Comparison of ENCODE assay signal across 17 mouse cellular contexts in genomic region chr1:78448091-78448490, GRCm38 (mm10). TPM values are rescaled to one million over a fixed set of nuclear protein-coding genes. Genes with fewer than 3 reads are reported as not detected.
A peak's percentile ranks its signal among the peaks of the same experiment; 100 is the strongest.
DNase-seq lines count a peak whose midpoint lies in the region; ATAC-seq and TF ChIP-seq lines count a peak whose summit lies in the region.
"Had no signal": no experiment of that assay in that cellular context is flagged by ENCODE, and none has a peak within 500 bp of the region (broad histone marks: within the 10 kb centered on the region; RNA-seq: fewer than 3 reads in every experiment).

No protein-coding gene starts in this region.

- H3K27me3 ChIP-seq in limb, embryonic 14.5 days (ENCODE audit: control insufficient read depth, insufficient read depth, low read length), result no peaks in the 10 kb centered on the region
- H3K27me3 ChIP-seq in limb, embryonic 10.5 days (ENCODE audit: low read depth, poor library complexity, severe bottlenecking), result no peaks in the 10 kb centered on the region
- H3K27me3 ChIP-seq in stomach, embryonic 14.5 days (ENCODE audit: control insufficient read depth, insufficient read depth, low read length), result no peaks in the 10 kb centered on the region
- H3K27me3 ChIP-seq: heart, embryonic 15.5 days; hindbrain, embryonic 15.5 days; kidney, embryonic 15.5 days; liver, embryonic 15.5 days had no signal

- no peaks in the 10 kb centered on the region for H3K4me1 ChIP-seq in limb, embryonic 14.5 days (ENCODE audit: control insufficient read depth, insufficient read depth, low read length)
- peaks cover 8% of the 10 kb centered on the region for H3K4me1 ChIP-seq in limb, embryonic 10.5 days
- H3K4me1 ChIP-seq in stomach, embryonic 14.5 days (ENCODE audit: control insufficient read depth, insufficient read depth, low read length), result no peaks in the 10 kb centered on the region
- H3K4me1 ChIP-seq: heart, embryonic 15.5 days; hindbrain, embryonic 15.5 days; liver, embryonic 15.5 days had no signal

- peaks cover 66% of the 10 kb centered on the region for H3K36me3 ChIP-seq in limb, embryonic 14.5 days (ENCODE audit: control insufficient read depth, insufficient read depth, low read length)
- peaks cover 71% of the 10 kb centered on the region for H3K36me3 ChIP-seq in limb, embryonic 10.5 days
- peaks cover 33% of the 10 kb centered on the region for H3K36me3 ChIP-seq in stomach, embryonic 14.5 days (ENCODE audit: control insufficient read depth, insufficient read depth, low read length)

- 73% methylated on average over 1 of the region's 1 CpGs for WGBS in limb, embryonic 14.5 days
- 76% methylated on average over 1 of the region's 1 CpGs for WGBS in limb, embryonic 10.5 days
- WGBS in stomach, embryonic 14.5 days, result 55% methylated on average over 1 of the region's 1 CpGs

- DNase-seq in limb, embryonic 14.5 days (ENCODE audit: low spot score), result peak; percentile 44
- no peak for DNase-seq in limb, embryonic 10.5 days (ENCODE audit: low spot score)
- peak; percentile 72 for DNase-seq in MN1 (ENCODE audit: low spot score)
- DNase-seq in fibroblast of lung, adult 2 months (ENCODE audit: low read depth), result peak; percentile 50
- DNase-seq in spleen, adult 12 weeks (ENCODE audit: low spot score), result no peak
- no peak for DNase-seq in urinary bladder, adult 18-20 months (ENCODE audit: low spot score in 2 of 2)
- DNase-seq in thymus, postnatal 0 days (ENCODE audit: low spot score), result no peak
- DNase-seq: adrenal gland, adult 8-10 months; gastrocnemius, postnatal 36 days; left cerebral cortex, postnatal 4 days; thymus, adult 18-20 months had no signal

- no peak overlapping the region for H3K4me3 ChIP-seq in limb, embryonic 14.5 days (replicated peaks; ENCODE audit: low read length)
- no peak overlapping the region for H3K4me3 ChIP-seq in limb, embryonic 10.5 days
- H3K4me3 ChIP-seq in stomach, embryonic 14.5 days (ENCODE audit: low read depth, low read length), result no peak overlapping the region
- H3K4me3 ChIP-seq: heart, embryonic 15.5 days; hindbrain, embryonic 15.5 days; kidney, embryonic 15.5 days; liver, embryonic 15.5 days had no signal

- H3K4me2 ChIP-seq in limb, embryonic 14.5 days (replicated peaks; ENCODE audit: low read depth, low read length, severe bottlenecking), result no peak overlapping the region
- H3K4me2 ChIP-seq in stomach, embryonic 14.5 days (replicated peaks; ENCODE audit: low read depth, low read length), result no peak overlapping the region
- H3K4me2 ChIP-seq: heart, embryonic 15.5 days; hindbrain, embryonic 15.5 days; kidney, embryonic 15.5 days; liver, embryonic 15.5 days had no signal

- H3K9ac ChIP-seq in limb, embryonic 14.5 days (ENCODE audit: low read depth, low read length, severe bottlenecking), result no peak overlapping the region
- no peak overlapping the region for H3K9ac ChIP-seq in stomach, embryonic 14.5 days (replicated peaks; ENCODE audit: low read depth, low read length)
- H3K9ac ChIP-seq: heart, embryonic 15.5 days; hindbrain, embryonic 15.5 days; kidney, embryonic 15.5 days; liver, embryonic 15.5 days had no signal

- TF ChIP-seq POLR2A in limb, embryonic 14.5 days (IDR thresholded peaks at IDR 0.05; ENCODE audit: borderline replicate concordance, extremely low read depth, insufficient read depth, insufficient read length), result no peak

- no peaks in the 10 kb centered on the region for H3K9me3 ChIP-seq in limb, embryonic 14.5 days (ENCODE audit: control insufficient read depth, low read length)
- no peaks in the 10 kb centered on the region for H3K9me3 ChIP-seq in limb, embryonic 10.5 days (replicated peaks)
- H3K9me3 ChIP-seq in stomach, embryonic 14.5 days (ENCODE audit: control insufficient read depth, low read depth, low read length), result no peaks in the 10 kb centered on the region
- H3K9me3 ChIP-seq: heart, embryonic 15.5 days; hindbrain, embryonic 15.5 days; kidney, embryonic 15.5 days; liver, embryonic 15.5 days had no signal

- H3K27ac ChIP-seq in limb, embryonic 14.5 days (replicated peaks; ENCODE audit: low read depth, low read length), result no peak overlapping the region
- no peak overlapping the region for H3K27ac ChIP-seq in limb, embryonic 10.5 days
- no peak overlapping the region for H3K27ac ChIP-seq in stomach, embryonic 14.5 days (ENCODE audit: low read length)
- H3K27ac ChIP-seq: heart, embryonic 15.5 days; hindbrain, embryonic 15.5 days; kidney, embryonic 15.5 days; liver, embryonic 15.5 days had no signal

- ATAC-seq in limb, embryonic 14.5 days (ENCODE audit: low FRiP score, low read depth), result no peak
- ATAC-seq in stomach, embryonic 14.5 days (ENCODE audit: insufficient number of reproducible peaks, insufficient read depth, low FRiP score, low read depth), result peak; percentile 74; the same call in 1 of the 2 replicates
- ATAC-seq: CD4-positive, CD25-positive, alpha-beta regulatory T cell, adult 4 months had no signal

RNA-seq across cellular contexts. Expression of gene Farsb, which starts 40.6 kb away (rescaled TPM):
- polyA plus RNA-seq in limb, embryonic 14.5 days (2012; rRNA removed), result 49.6 and 60.3 TPM in 2 replicates
- polyA plus RNA-seq in limb, embryonic 14.5 days (2014; fragmentation: Nextera tagmentation; extraction: Ambion mirVana), result 124 and 131 TPM in 2 replicates
- 154 and 155 TPM in 2 replicates for polyA plus RNA-seq in limb, embryonic 10.5 days (2016; fragmentation: Nextera tagmentation; extraction: Ambion mirVana)
- 137 and 146 TPM in 2 replicates for polyA plus RNA-seq in stomach, embryonic 14.5 days (2014; fragmentation: Nextera tagmentation; extraction: Ambion mirVana)
- polyA plus RNA-seq in thymus, postnatal 0 days (2015; fragmentation: Nextera tagmentation; extraction: Ambion mirVana), result 122 and 141 TPM in 2 replicates

Comparison
In these comparisons a context has a peak if more than half of its experiments do, and no peak if none do; other contexts are left out.
1. DNase-seq: peak in limb, embryonic 14.5 days (single experiment), MN1 (single experiment) and fibroblast of lung, adult 2 months (single experiment); none in limb, embryonic 10.5 days (single experiment), spleen, adult 12 weeks (single experiment), urinary bladder, adult 18-20 months (0 of 2) and thymus, postnatal 0 days (single experiment).